Mouse (Mus musculus) liver, adult 2 months (tissue): ENCODE results near the gene Lrrc30.

Source experiments
- CTCF ChIP-seq: fragments of 200-500 bp; IDR thresholded peaks from 2 replicates; pipeline ENCODE4 v1.5.1; 2011; ENCODE audit warnings: low read depth, low read length, control low read depth
- POLR2A ChIP-seq: fragments of 200-500 bp; IDR thresholded peaks from 2 replicates; pipeline ENCODE4 v1.6.1; 2011; ENCODE audit warnings: low read length, control low read depth; ENCODE audit not compliant: insufficient read depth; ENCODE audit errors: extremely low read depth

- TF ChIP-seq POLR2A (no peak), CTCF (no peak)
Observed at GRCm38 (mm10) chr17:67612151-67612550, 20.4 kb downstream of the Lrrc30 start.
